Mouse (Mus musculus) adipocyte (in vitro differentiated cells): ENCODE measurements at regions not wholly inside any gene's neighbourhood (a gene's known extent, or its start where the extent isn't known, plus 50 kb on each side); places are given as distances from the start of the nearest gene placed in this dataset.

Experiments
- DNase-seq: peaks from one replicate; pipeline ENCODE4 v3.0.0-alpha.2; 2016; ENCODE audit warnings: low spot score

DNA sequence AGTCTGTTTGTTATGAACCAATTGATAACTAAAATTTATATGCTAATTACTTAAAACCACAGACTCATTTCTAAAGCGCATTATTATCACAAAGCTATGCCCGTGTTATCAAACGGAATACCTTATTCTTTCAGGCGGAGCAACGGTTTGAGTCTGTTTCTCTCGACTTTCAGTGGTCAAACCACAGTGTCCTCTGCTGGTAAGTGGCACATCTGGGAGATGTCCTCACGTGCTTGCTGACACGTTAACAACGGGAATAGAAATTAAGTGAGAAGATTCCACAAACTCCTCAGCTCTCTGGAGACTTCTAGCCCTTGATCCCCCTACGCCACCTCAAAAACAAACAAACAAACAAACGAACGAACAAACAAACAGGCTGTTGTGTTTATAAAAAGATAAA is 58.9 kb upstream of the Syt13 start:
- DNase-seq, result no peak

DNA sequence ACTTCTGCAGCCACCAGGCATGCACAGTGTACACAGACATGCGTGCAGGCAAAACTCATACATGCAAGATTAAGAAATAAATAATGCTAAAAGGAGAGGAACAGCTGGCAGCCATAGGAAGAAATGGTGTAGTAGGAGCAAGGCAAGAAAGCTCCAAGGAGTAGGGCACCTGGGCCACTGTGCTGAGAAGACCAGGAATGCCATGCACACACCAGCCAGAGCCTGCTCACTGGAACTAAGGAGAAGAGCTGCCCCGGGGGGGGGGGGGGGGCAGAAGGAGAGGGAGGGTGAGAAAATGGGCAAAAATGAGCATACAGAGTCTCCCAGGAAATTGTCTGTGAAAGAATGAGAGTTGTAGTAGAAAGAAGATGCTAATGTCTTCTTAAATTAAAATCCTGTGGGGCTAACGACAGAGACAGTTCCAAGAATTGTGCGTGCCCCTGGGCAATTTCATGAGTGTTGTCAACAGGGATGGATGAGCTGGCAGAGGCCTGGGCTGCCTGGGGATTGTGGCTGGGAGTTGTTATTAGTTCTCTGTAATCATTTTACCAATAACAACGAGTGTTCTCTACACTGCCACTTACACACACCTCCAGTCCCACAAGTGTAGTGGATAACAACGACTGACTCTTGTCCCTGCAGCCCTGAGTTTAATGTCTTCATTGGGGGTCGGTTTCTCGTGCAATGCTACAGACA is 54.2 kb upstream of the Syt13 start:
- no peak for DNase-seq
